Mouse (Mus musculus): ENCODE measurements around the gene Ppp2r5e. TPM values are rescaled to one million over a fixed set of nuclear protein-coding genes. Genes with fewer than 3 reads are reported as not detected.

Gene Ppp2r5e
- polyA plus RNA-seq, 1 experiment from 2014 or later = 6.5 TPM

- Histone ChIP-seq H3K36me3 (replicated peaks; ENCODE audit: insufficient read depth, low read length) (no peaks in the 10 kb centered on the region), H3K4me1 (ENCODE audit: insufficient read depth) (no peaks in the 10 kb centered on the region), H3K4me3 (ENCODE audit: low read depth, low read length) (no peak overlapping the region), H3K4me2 (ENCODE audit: low read depth, low read length) (no peak overlapping the region), H3K27ac (ENCODE audit: low read depth) (no peak overlapping the region), H3K9ac (replicated peaks) (no peak overlapping the region), H3K27me3 (ENCODE audit: insufficient read depth, low read length) (no peaks in the 10 kb centered on the region), H3K9me3 (ENCODE audit: low read length) (no peaks in the 10 kb centered on the region)
- DNase-seq (no peak), ATAC-seq (no peak)
- TF ChIP-seq EP300 (IDR thresholded peaks at IDR 0.05; ENCODE audit: low read depth) (no peak), CTCF (IDR thresholded peaks at IDR 0.05; ENCODE audit: low read depth) (no peak)
- 70% methylated on average over 7 of the region's 7 CpGs for WGBS (ENCODE audit: insufficient replicate concordance)
These were observed 16.7 kb upstream of the Ppp2r5e start for GRCm38 (mm10) chr12:75612711-75613110.

GRCm38 (mm10) chr12:75599490-75599889 lies 3.4 kb upstream of the Ppp2r5e start:
- Histone ChIP-seq H3K27ac (ENCODE audit: low read depth) (0 out of 2 replicates have a peak overlapping the region, but pooled peaks have one; percentile 18), H3K9ac (replicated peaks) (no peak overlapping the region), H3K4me2 (ENCODE audit: low read depth, low read length) (0 out of 2 replicates have a peak overlapping the region, but pooled peaks have one; percentile 13), H3K36me3 (replicated peaks; ENCODE audit: insufficient read depth, low read length) (no peaks in the 10 kb centered on the region), H3K27me3 (ENCODE audit: insufficient read depth, low read length) (no peaks in the 10 kb centered on the region), H3K9me3 (ENCODE audit: low read length) (no peaks in the 10 kb centered on the region), H3K4me1 (ENCODE audit: insufficient read depth) (peaks cover under 1% of the 10 kb centered on the region), H3K4me3 (ENCODE audit: low read depth, low read length) (no peak overlapping the region)
- WGBS (ENCODE audit: insufficient replicate concordance) = 28% methylated on average over 4 of the region's 4 CpGs
- ATAC-seq (no peak), DNase-seq (peak; percentile 35)
- TF ChIP-seq CTCF (IDR thresholded peaks at IDR 0.05; ENCODE audit: low read depth) = no peak
- no peak for TF ChIP-seq EP300 (IDR thresholded peaks at IDR 0.05; ENCODE audit: low read depth)

- ATAC-seq = no peak
- Histone ChIP-seq H3K9ac (replicated peaks) (no peak overlapping the region), H3K36me3 (replicated peaks; ENCODE audit: insufficient read depth, low read length) (no peaks in the 10 kb centered on the region), H3K4me2 (ENCODE audit: low read depth, low read length) (0 out of 2 replicates have a peak overlapping the region, but pooled peaks have one; percentile 13), H3K9me3 (ENCODE audit: low read length) (no peaks in the 10 kb centered on the region), H3K4me1 (ENCODE audit: insufficient read depth) (peaks cover 6% of the 10 kb centered on the region), H3K4me3 (ENCODE audit: low read depth, low read length) (no peak overlapping the region), H3K27ac (ENCODE audit: low read depth) (0 out of 2 replicates have a peak overlapping the region, but pooled peaks have one; percentile 18), H3K27me3 (ENCODE audit: insufficient read depth, low read length) (no peaks in the 10 kb centered on the region)
- WGBS (ENCODE audit: insufficient replicate concordance) = 72% methylated on average over 4 of the region's 4 CpGs
- TF ChIP-seq EP300 (IDR thresholded peaks at IDR 0.05; ENCODE audit: low read depth) = no peak
- TF ChIP-seq CTCF (IDR thresholded peaks at IDR 0.05; ENCODE audit: low read depth) = no peak
- DNase-seq = no peak
These were observed 2.9 kb upstream of the Ppp2r5e start for GRCm38 (mm10) chr12:75598988-75599387.

GRCm38 (mm10) chr12:75597707-75598106 lies 1.7 kb upstream of the Ppp2r5e start:
- TF ChIP-seq CTCF (IDR thresholded peaks at IDR 0.05; ENCODE audit: low read depth) = no peak
- TF ChIP-seq EP300 (IDR thresholded peaks at IDR 0.05; ENCODE audit: low read depth) = no peak
- Histone ChIP-seq H3K9me3 (ENCODE audit: low read length) (no peaks in the 10 kb centered on the region), H3K9ac (replicated peaks) (no peak overlapping the region), H3K27ac (ENCODE audit: low read depth) (no peak overlapping the region), H3K27me3 (ENCODE audit: insufficient read depth, low read length) (no peaks in the 10 kb centered on the region), H3K4me2 (ENCODE audit: low read depth, low read length) (no peak overlapping the region), H3K36me3 (replicated peaks; ENCODE audit: insufficient read depth, low read length) (peaks cover 4% of the 10 kb centered on the region; the same call in 1 of the 2 replicates), H3K4me3 (ENCODE audit: low read depth, low read length) (no peak overlapping the region), H3K4me1 (ENCODE audit: insufficient read depth) (peaks cover 10% of the 10 kb centered on the region)
- no peak for ATAC-seq
- no peak for DNase-seq
- WGBS (ENCODE audit: insufficient replicate concordance) = 88% methylated on average over 4 of the region's 4 CpGs

- H3K4me1 ChIP-seq (ENCODE audit: insufficient read depth) = peaks cover 10% of the 10 kb centered on the region
- peak overlapping the region; percentile 87 for H3K4me2 ChIP-seq (ENCODE audit: low read depth, low read length)
- H3K9me3 ChIP-seq (ENCODE audit: low read length) = no peaks in the 10 kb centered on the region
- H3K36me3 ChIP-seq (replicated peaks; ENCODE audit: insufficient read depth, low read length) = peaks cover 10% of the 10 kb centered on the region
- peak overlapping the region; percentile 99 for H3K27ac ChIP-seq (ENCODE audit: low read depth)
- no peaks in the 10 kb centered on the region for H3K27me3 ChIP-seq (ENCODE audit: insufficient read depth, low read length)
- peak overlapping the region; percentile 95 for H3K9ac ChIP-seq (replicated peaks)
- under 1% methylated on average over 69 of the region's 97 CpGs for WGBS (ENCODE audit: insufficient replicate concordance)
- ATAC-seq (peak; percentile 44), DNase-seq (peak; percentile 64)
- peak overlapping the region; percentile 92 for H3K4me3 ChIP-seq (ENCODE audit: low read depth, low read length)
- TF ChIP-seq EP300 (IDR thresholded peaks at IDR 0.05; ENCODE audit: low read depth) (no peak), CTCF (IDR thresholded peaks at IDR 0.05; ENCODE audit: low read depth) (no peak)
These were observed 523 bp downstream of the Ppp2r5e start for GRCm38 (mm10) chr12:75595291-75596153.

- DNase-seq = no peak
- no peak for ATAC-seq
- H3K9me3 ChIP-seq (ENCODE audit: low read length) = no peaks in the 10 kb centered on the region
- H3K27ac ChIP-seq (ENCODE audit: low read depth) = no peak overlapping the region
- no peaks in the 10 kb centered on the region for H3K27me3 ChIP-seq (ENCODE audit: insufficient read depth, low read length)
- peak overlapping the region; percentile 92 for H3K4me3 ChIP-seq (ENCODE audit: low read depth, low read length)
- no peak for TF ChIP-seq CTCF (IDR thresholded peaks at IDR 0.05; ENCODE audit: low read depth)
- no peak for TF ChIP-seq EP300 (IDR thresholded peaks at IDR 0.05; ENCODE audit: low read depth)
- peak overlapping the region; percentile 87 for H3K4me2 ChIP-seq (ENCODE audit: low read depth, low read length)
- peaks cover 10% of the 10 kb centered on the region for H3K4me1 ChIP-seq (ENCODE audit: insufficient read depth)
- H3K9ac ChIP-seq (replicated peaks) = no peak overlapping the region
- peaks cover 18% of the 10 kb centered on the region for H3K36me3 ChIP-seq (replicated peaks; ENCODE audit: insufficient read depth, low read length)
- WGBS (ENCODE audit: insufficient replicate concordance) = 41% methylated on average over 5 of the region's 5 CpGs
These were observed 1.6 kb downstream of the Ppp2r5e start for GRCm38 (mm10) chr12:75594404-75594803.
